Mouse (Mus musculus) heart, postnatal 4 days (tissue): ENCODE data around the gene Mcu. TPM values are rescaled to one million over a fixed set of nuclear protein-coding genes. Genes with fewer than 3 reads are reported as not detected.

ENCODE experiments used
- DNase-seq: peaks from one replicate; pipeline ENCODE4 v3.0.0; 2021
- total RNA-seq, 2 experiments: library from RNA; stranded (reverse); gene quantifications; 2 replicates each; pipeline ENCODE4 v1.2.3; 2021

Mcu gene
- total RNA-seq, 2 experiments from 2014 or later: 27.9 to 32.6 TPM

- no peak for DNase-seq
These were observed 3.2 kb downstream of the Mcu start for GRCm38 (mm10) chr10:59613276-59613675.

- no peak for DNase-seq
These were observed 11.5 kb downstream of the Mcu start for GRCm38 (mm10) chr10:59604879-59605464.

- no peak for DNase-seq
These were observed 12.6 kb downstream of the Mcu start for GRCm38 (mm10) chr10:59603843-59604242.

DNA sequence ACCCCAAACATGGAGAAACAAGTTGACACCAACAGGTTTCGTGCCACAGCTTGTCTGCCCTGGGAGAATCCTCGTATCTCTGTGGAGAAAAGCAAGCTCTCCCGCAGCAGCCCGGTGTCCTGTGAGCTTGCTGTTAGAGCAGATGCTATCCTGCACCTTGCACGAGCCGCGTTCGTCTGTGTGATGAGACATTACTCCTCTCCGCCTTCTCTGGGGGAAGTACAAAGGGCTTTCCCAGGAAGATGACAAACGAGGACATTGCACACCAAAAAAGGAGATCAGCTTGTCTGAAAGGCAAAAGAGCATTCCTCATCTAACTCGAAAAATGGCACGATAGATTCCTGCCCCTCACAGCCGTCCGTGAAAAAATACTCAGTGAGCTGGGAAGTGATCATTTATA lies 13.6 kb downstream of the Mcu start:
- no peak for DNase-seq

DNA sequence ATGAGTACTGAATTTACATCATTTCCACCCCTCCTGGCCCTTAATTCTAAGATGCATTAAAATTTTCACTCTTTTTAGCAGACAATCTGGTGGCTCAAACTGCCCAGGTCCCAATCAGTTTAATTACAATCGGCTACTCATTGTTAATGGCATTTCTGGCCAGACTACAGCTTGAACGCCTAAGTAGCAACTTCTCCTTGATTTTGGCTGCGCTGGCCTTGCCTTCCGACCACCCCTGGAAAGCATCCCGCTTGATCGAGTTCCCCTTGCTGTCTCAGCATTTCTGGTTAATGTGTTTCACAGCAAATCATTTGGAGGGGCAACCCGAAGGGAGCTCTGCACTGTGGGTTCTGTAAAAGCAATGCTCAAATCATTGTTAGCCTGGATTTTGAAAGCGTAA lies 14.4 kb downstream of the Mcu start:
- DNase-seq: no peak

GRCm38 (mm10) chr10:59600516-59600915 lies 16.0 kb downstream of the Mcu start:
- no peak for DNase-seq

DNA sequence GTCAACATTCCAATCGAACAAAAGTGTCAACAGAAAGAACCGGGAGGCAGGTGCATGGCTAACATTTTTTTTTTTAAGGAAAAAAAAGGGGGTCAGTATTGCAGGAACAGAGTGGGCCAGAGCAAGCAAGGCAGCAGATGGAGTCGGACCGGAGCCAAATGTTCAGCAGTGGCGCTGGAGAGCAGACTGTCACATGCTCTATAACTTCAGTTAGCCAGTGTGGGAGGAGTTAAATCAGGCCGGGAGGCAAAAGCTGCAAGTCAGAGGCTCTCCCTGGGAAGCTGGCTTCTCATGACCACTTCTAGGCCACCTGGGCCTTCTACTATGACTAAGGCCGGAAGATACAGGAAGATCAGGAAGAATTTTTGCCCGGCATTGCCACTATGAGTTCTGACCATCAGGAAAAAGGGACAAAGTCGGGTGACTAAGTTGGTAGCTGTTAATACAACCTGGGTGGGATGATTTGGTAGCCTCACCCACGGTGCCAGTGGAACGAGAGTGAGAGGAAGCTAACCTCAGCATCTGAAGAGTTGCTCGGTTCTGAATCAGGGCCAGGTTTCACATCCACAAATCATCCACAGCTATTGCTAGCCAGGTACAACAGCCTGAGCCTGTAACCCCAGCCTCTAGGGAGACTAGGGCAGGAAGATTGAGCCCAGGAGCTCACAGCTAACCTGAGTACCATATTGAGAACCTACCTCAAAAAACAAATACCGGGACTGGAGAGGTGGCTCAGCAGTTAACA lies 22.5 kb downstream of the Mcu start:
- DNase-seq: peak; percentile 59

GRCm38 (mm10) chr10:59590606-59591005 lies 25.9 kb downstream of the Mcu start:
- DNase-seq: no peak

GRCm38 (mm10) chr10:59589856-59590255 lies 26.6 kb downstream of the Mcu start:
- DNase-seq: no peak

GRCm38 (mm10) chr10:59589420-59589819 lies 27.1 kb downstream of the Mcu start:
- no peak for DNase-seq

- DNase-seq: no peak
These were observed 28.4 kb downstream of the Mcu start for GRCm38 (mm10) chr10:59588135-59588534.

DNA sequence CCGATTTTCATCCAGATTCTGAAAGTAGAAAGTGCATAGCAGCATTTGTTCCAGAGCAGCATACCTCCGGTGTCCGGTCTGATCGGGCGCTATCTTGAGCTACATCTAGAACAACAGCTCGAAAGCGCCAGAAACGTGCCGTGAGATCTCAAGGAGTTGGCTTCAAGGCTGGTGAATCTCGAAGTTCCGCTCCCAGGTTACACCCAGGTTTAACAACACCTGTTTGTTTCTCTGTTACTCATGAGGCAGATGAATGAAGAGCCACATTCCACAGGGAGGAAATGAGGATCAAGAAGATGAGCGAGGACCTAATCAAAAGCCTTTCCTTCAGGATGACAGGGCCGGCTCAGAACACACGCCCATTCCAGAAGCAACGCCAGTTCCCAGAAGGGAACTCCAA lies 29.7 kb downstream of the Mcu start:
- DNase-seq: no peak

DNA sequence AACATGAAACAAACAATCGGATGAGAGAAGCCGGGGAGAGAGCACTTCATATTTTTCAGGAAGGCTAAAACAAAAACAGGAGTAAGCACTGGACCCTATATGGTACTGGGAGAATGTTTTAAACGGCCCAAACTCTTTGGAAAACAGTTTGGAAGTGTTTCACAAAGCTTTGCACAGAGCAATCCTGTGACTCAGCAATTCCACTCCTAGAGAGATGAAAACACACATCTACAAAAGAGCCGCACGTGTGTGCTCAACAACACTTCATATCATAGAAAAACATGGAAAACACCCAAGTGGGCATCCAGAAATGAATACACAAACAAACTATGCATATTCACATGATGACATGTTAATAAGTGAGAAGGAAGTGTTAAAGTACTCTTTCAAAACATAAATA lies 30.9 kb downstream of the Mcu start:
- DNase-seq: no peak

- DNase-seq: no peak
These were observed 34.5 kb downstream of the Mcu start for GRCm38 (mm10) chr10:59581826-59582543.

GRCm38 (mm10) chr10:59580593-59581149 lies 35.8 kb downstream of the Mcu start:
- DNase-seq: no peak

- DNase-seq: no peak
These were observed 36.8 kb downstream of the Mcu start for GRCm38 (mm10) chr10:59579645-59580044.

DNA sequence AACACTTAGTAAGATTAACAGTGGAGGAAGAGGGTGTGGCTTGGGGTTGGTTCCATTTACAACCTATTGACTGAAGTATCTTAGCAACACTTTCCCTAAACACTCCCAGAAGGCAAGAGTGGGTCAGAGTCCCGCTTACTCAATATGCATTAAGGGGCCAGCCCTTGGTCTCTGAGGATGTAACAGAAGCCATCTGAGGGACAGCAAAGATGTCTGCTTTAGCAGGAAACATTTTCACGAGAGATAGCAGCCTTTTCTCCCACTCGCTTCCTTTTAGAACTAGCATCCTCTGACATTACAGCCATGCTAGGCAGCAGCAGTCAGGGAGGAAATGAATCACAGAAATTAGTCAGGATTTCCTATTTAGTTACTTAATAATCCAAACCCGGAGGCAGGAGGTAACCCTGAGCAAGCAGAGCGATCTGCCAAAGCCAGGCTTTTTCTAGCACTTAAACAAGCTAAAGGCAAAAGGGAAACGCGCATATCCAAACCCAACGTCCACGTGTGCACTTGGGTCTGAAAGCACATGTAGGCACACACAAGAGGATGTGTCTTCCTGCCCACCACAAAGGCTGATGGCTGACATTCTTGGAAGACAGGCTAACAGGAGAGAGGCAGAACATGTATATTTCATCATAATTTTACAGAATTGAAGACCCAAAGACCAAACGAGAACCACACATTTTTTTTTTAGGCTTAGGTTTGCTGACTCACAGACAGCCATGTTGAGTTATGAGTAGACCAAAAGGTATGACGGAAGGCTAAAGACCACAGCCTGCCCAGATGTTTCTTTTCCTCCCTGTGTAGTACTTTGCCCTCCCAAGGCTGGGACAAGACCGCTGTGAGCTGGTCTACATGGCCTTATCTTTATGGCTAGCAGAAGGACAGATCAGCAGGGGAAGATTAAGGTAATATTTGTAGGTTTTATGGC lies 38.4 kb downstream of the Mcu start:
- DNase-seq: peak; percentile 51

DNA sequence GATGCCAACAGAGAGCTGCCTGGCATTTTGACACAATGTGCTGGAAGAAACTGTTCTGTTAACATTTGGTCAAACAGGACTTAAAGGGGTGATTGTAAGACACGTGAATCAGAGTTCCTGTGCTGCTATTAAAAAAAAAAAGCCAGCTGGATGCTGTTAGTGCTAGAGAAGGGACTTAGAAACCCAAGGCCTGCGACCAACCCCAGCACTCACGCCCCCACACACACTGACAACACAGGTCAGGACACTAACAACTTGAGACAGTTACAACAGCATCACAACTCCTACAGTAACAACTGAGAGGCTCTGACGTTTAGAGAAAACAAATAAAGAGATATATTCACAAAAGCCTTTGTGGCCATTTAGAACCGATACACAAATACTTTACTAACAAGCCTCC lies 40.2 kb downstream of the Mcu start:
- no peak for DNase-seq

- DNase-seq: no peak
These were observed 44.5 kb downstream of the Mcu start for GRCm38 (mm10) chr10:59571964-59572363.

DNA sequence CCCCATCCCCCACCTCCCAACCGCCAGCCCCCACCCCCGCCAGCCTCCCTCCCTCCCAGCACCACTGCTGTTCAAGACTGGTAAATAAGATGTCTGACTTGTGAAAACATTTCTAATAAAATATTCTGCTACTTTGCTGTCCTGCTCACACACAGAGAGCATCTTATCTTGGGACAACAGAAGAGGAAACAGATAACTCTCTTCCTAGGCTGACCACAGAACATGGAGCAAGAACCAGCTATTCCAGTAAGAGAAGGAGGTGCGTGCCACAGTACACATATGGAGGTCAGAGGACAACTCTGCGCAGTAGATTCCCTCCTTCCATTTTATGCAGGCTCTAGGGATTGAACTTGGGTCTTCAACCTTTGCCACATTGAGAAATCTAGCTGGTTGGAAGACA lies 45.2 kb downstream of the Mcu start:
- no peak for DNase-seq

- no peak for DNase-seq
These were observed 45.7 kb downstream of the Mcu start for GRCm38 (mm10) chr10:59570780-59571179.

DNA sequence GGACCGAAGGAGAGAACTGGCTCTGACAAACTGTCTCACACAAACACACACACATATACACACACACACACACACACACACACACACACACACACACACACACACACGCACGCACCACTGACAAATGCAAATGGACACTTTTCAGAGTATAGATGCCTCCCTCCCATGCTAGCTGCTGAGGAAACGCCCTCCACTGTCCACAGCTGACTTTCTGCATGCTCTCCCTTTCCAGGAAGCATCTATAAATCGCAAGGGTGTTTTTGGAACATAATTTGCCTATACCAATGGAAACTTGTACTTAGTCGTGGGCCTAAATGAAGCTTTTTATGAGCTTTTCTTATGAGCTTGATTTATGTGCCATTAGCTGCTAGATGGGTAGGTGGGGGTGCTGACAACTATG lies 46.1 kb downstream of the Mcu start:
- no peak for DNase-seq
